Mouse (Mus musculus) ES-E14 (cell line): ENCODE measurements around the gene Adsl.

Source experiments
- CHD2 ChIP-seq: IDR thresholded peaks from 2 replicates; pipeline ENCODE4 v1.6.1; 2014; ENCODE audit warnings: mild to moderate bottlenecking, low read depth, low read length, inconsistent platforms
- ZC3H11A ChIP-seq: IDR thresholded peaks from 2 replicates; pipeline ENCODE4 v1.6.1; 2012; ENCODE audit warnings: low read depth, mild to moderate bottlenecking, inconsistent platforms, low read length, borderline replicate concordance
- ZNF384 ChIP-seq: IDR thresholded peaks from 2 replicates; pipeline ENCODE4 v1.6.1; 2012; ENCODE audit warnings: low read depth, low read length, inconsistent platforms

GRCm38 (mm10) chr15:81011523-81011922 is 63.2 kb downstream of the Adsl start:
- TF ChIP-seq ZC3H11A: no peak
- no peak for TF ChIP-seq CHD2
- no peak for TF ChIP-seq ZNF384
